Mouse (Mus musculus): ENCODE measurements around the gene Fndc7.
"Not testable (repeated sequence)": the region's sequence is repeated elsewhere in the genome, so short reads cannot be mapped to it uniquely, and the experiment has no call there.

The Fndc7 gene

DNA sequence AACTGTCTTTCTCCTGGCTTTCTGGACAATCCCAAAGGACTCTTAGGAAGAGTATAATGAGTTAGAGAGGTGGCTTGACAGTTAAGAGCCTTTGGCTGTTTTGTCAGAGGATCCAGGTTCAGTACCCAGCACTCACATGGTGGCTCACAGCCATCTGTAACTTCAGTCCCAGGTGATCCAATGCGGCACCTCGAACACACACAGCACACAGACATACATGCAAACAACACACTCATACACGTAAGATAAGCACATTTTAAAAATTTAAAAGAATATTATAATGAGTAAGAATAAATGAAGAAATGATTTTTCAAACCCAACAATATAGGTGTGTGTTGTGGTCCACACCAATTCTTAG, 2.2 kb downstream of the Fndc7 start:
- no peak for DNase-seq (ENCODE audit: low read depth, low spot score)

DNA sequence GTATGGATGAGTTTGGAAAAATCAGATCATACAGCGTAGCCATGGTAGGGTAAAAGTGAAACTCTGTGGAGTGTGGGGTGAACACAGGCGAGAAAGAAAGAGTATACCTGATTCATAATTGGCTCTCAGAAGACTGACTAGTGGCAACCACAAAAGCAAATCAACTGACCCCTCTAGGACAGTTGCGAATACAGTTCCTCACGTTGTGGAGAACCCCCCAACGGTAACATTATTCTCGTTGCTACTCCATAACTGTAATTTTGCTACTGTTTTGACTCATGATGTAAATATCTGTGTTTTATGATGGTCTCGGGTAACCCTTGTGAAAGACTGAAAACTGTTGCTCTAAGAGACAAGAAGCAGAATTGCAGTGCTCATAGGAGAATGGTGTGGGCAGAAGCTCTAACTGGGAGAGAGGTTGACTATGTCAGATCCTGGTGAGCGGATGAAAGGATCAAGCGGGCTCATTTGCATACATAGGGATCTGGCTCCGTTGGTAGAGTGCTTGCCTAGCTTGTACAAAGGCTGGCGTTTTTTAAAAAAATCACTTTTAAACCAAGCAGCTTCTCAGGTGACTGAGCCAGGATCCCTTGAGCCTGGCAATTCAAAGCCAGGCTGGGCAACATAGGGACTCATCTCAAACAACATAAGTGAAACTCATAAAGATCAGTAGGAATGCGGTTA, 2.7 kb downstream of the Fndc7 start:
- DNase-seq (ENCODE audit: low read depth, low spot score), result no peak

DNA sequence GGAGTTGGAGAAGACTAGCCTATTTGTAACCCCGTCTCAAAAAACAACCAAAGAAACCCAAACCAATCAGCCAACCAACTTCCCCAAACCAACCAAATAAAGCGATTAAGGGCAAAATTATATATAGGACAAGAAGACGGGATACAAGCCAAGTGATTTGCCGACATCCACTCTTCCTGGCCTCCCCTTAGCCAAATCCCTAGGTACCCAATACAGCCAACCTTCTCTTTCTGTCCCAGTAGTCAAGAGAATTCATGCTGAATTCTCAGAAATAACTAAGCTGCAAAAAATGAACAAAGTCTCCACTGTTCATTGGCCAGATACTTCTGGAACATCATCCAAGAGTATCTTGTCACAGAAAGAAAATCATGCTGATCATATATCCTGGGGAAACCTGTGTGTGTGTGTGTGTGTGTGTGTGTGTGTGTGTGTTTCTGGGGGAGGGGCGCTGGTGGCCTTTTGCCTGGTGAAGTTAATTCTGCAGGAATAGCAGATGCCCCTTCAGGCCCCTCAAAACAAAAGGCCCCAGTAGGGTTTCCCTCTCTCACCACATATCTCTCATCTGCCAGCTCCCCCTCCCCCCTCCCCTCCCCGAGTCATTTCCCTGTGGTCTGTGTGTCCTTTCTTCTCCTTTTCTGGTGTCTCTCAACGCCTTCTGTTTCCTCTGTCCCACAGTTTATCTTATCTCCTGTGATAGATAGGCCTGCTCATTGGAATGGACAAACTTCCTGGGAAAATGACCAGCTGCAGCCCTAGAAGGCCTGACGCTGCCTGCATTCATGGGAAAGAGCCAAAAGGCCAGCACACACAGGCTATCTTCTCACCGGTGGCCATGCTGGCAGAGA, 3.9 kb downstream of the Fndc7 start:
- DNase-seq (ENCODE audit: low read depth, low spot score), result no peak

DNA sequence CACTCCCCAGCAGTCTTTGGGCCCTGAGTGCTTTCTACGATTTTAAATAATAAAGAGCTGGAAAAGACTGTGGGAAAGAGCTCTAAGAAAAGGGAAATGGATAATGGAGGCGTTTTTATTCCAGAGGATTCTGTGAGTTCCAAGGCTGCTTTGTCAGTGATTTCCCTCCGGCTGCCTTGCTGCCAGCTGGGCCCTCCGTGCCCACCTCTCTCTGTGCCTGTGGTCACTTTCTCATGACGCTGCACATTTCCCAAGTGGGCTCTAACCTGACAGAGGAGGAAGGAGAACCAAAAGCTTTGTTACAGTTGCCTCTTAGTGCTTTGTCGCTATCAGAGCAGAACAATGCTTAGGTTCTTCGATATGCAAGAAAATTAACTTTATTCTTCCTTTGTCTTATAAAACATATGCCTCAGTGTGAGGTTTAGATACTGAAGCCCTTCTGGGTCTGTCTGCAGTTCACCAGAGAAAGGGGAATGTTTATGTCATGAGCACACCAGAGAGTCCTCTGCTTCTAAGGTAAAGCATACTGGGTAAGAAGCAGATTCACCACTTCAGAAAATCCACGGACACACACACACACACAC, 5.0 kb downstream of the Fndc7 start:
- DNase-seq (ENCODE audit: low read depth, low spot score), result no peak

DNA sequence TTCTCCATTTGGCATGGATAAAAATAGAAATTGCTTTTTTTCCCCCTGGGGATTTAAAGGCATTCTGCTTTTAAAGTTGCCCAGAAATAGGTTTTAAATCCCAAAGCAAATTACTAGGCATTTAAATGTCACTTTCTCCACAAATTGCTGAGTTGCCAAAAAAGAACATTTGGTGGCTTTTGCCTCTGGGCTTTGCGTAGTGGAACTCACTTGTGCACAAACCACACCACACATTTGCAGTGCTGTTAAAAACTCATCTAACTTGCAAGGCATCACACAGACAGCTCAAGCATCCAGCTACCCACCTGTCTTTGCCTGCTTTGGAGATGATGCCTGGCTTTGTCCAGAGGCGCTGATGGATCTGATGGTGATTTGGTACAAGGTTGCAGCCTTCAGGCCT, 6.7 kb downstream of the Fndc7 start:
- DNase-seq (ENCODE audit: low read depth, low spot score), result peak; percentile 67

DNA sequence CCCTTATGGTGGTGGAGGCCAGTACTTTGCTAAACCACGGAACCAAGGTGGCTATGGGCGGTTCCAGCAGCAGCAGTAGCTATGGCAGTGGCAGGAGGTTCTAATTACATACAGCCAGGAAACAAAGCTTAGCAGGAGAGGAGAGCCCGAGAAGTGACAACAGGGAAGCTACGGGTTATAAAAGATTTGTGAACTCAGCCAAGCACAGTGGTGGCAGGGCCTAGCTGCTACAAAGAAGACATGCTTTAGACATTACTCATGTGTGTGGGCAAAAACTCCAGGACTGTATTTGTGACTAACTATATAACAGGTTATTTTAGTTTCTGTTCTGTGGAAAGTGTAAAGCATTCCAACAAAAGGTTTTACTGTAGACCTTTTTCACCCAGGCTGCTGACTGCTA, 7.9 kb downstream of the Fndc7 start:
- not testable (repeated sequence) for DNase-seq (ENCODE audit: low read depth, low spot score)

DNA sequence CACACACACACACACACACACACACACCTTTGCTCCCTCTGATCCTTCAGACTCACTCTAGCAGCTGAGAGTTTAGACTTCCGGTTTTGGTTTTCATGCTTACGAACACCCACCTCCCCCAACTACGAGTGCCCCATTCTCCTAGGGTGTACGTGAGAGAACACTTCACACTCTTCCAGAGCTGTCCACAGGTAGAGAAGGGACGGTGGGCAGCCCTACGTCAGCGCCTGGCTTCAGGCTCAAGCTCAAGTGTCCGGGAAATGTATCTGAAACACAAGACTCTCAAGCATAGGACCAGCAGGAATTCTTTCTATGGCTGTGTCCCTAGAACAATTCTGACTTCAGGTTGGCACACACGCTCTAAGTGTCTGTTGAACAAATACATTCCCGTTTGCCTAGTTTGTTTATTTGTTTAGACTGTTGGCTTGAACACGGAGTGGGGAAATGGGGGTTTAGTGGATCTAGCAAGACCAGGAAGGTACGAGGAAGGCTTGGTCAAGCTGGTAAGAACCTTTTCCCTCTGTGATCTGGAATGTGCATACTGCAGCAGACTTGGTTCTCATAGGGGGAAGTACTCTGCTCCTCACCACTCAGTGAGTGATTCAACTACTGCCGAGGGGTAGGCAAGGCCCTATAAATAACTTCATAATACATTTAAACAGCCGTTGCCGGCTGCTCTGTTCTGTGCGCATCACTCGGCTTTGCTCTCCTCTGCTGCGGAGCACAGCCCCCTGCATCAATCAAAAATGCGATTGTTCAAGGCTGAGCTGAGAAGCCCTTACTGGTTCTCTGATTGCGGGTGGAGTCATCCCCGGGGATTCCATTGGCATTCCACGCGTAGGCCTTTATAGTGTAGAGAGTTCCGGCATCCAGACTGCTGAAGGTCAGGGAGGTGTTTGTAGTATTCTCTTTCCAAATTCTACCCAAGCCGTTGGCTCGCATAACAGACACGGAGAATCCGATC, 9.0 kb downstream of the Fndc7 start:
- DNase-seq (ENCODE audit: low read depth, low spot score), result no peak

DNA sequence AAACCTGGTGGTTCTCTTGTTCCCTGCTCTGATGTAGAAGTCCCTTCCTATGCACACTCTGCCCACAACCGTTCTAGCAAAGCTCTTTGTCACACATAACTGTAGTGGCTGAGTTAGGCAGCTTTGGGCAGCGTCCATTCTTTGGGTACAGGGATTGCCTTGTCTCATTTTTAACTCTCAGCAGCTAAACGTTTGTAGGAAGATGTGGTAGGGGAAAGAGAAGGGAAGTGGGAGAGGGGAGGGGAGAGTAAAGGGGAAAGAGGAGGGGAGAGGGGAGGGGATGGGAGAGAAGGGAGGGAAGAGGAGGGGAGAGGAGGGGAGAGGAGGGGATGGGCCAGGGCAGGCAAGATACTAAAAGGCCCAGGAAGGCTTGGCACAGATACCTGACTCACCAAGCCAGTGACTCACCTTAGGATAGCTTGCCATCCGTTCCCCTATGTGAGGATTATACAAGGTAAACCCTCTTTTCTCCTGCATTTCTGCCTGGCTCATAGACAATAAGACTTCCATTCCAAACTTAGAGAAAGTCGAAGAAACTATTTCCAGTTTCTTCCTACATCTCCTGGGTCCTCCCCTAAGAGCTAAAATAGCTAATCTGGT, 9.9 kb downstream of the Fndc7 start:
- no peak for DNase-seq (ENCODE audit: low read depth, low spot score)

DNA sequence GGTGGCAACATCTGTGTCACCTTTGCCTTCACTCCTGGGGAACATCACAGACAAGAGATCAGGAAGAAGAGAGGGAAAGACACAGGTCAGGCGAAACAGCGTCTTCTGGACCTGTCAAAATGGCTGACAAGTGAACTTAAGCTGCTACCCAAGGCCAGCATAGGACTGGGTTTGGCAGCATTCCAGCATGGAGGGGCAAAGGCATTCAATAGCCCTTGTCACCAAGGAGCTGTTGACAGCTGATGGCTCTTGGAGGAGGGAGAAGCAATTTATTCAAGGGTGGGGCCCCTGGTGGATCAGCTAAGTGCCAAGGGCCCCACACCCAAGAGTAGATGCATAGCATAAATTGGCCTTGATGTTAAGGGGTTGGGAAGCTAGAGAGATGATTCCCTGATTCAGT, 10.7 kb downstream of the Fndc7 start:
- DNase-seq (ENCODE audit: low read depth, low spot score), result no peak

DNA sequence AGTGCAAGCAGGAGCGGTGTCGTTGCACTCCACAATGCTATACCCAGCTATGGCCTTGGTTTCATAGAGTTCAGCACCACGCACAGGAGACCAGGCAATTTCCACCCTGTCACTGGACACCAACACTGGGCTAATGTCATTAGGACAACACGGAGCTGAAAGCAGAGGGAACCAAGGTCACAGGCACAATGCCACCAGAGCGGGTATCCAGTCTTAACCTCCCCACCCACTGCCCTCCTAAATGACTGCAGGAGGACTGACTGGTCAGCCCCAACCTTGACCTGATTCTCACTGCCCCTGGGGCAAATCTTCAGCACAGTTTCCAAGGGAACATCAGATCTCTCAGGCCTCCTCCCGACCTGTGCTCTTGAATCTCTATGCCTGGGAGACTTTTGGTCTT, 19.2 kb downstream of the Fndc7 start:
- no peak for DNase-seq (ENCODE audit: low read depth, low spot score)

DNA sequence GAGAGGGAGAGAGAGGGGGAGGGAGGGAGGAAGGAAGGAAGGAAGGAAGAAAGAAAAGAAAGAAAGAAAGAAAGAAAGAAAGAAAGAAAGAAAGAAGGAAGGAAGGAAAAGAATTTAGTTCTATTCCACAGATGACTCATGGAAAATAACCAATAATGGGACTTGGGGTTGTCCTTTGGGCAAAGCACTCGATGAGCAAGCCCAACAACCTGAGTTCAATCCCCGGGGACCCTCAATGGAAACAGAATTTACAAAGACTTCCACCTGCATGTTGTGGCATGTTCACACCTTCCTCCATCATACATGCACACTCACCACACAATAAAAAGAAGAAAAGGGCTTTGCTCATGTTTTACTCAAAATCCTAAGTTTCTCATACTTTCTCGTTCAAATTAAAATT, 22.4 kb downstream of the Fndc7 start:
- no peak for DNase-seq (ENCODE audit: low read depth, low spot score)

DNA sequence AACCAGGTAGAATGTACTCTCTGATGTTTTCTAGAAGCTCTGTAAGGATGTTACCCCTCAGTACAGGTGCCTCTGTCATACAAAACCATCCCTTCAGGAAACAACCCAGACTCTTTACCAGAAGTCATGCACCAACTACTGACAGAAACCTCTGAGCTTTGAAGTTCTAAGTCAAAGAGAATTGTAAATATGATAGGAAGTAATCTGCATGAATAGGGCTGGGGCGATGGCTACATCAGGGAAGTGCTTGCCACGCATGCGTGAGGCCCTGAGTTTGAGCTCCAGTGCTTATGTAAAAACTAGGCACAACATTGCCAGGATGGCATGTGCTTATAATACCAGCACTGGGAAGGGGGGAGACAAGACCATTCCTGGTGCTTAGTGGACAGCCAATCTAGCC, 24.1 kb downstream of the Fndc7 start:
- no peak for DNase-seq (ENCODE audit: low read depth, low spot score)

DNA sequence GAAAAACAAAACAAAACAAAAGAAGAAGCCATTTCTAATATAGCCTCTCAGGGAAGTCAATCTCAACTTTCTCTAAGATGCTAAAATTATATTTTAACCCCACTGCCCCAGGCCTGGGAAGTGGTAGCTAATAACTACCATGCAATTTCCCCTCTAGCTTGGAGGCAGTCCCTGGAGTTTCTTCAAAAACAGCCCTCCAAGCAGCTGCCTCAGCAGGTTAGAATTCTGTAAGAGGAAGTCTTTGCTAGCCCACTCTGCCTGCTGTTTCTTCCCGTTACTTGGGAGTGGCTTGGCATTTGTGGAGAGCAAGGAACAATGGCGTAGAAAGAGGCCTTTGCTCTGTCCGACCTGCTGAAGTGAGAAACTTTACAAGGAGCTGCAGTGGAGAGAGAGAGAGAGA, 24.7 kb downstream of the Fndc7 start:
- DNase-seq (ENCODE audit: low read depth, low spot score), result no peak

DNA sequence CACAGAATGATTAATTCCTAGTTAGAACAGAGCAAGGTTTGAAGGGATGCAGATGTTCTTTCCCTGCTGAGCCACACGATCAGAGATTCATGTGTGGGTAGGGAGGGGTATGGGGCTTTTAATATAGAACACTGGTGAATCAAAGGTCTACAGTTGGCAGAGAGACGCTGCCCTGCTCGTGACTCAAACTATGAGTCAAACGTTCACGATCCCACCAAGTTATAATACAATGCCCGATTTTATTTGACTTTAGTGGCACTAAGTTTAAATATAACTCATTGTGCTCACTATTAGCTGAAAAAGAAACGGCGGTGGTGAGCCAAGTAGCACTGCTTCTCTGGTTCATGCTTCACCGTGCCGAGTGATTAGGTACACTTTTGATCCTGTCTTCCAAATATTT, 26.7 kb downstream of the Fndc7 start:
- DNase-seq (ENCODE audit: low read depth, low spot score), result no peak

DNA sequence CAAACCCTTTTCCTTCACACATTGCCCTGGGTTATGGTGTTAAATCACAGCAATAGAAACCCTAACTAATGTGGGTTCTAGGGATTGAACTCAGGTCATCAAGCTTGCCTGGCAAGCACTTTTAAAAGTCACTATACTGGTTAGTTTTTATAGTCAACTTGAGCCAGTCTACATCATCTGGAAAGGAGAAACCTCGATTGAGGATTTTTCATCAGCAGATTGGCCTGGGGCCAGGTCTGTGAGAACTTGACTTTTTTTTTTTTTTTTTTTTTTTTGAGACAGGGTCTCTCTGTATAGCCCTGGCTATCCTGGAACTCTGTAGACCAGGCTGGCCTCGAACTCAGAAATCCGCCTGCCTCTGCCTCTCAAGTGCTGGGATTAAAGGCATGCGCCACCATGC, 27.5 kb downstream of the Fndc7 start:
- not testable (repeated sequence) for DNase-seq (ENCODE audit: low read depth, low spot score)

DNA sequence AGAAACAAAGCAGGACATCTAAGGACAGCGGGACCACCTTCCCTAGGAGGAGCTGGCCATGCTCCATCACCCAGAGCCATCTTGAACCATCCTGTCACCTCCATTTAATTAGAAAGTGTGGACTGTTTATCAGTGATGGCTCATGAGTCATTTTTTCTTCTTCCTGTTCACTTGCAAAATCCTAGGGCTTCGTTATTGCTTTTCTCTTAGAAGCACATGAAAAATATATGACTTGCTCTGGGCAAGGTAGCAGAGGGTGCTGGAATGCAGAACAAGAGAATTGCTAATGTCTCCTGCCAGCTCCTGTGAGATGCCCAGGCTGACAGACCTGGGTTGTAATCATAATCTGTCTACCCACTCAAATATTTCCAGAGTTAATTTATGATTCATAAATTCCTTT, 29.0 kb downstream of the Fndc7 start:
- DNase-seq (ENCODE audit: low read depth, low spot score), result no peak

DNA sequence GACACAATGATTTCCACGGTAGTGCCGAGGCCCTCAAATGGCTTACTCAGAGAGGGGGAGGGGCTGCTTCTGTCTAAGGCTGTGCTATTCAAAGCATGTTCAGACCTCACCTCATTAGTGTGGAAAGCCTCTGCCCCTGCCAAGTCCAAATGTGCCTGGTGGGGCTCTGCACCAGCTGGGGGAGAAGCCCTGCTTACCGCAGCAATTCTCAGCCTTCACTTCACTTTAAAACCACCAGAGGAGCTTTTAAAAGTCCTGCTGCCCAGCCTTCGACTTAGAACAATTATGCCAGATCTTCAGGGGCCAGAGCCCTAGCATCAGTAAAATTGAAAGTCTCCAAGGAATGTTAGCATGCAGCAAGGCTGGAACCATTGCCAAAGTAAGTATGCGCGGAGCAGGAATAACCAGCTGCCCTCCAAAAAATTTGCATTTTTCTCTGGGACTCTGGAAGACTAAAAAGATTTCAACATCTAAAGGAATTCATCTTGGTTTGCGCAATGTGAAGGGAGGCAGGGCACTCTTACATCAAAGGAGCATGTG, 31.5 kb downstream of the Fndc7 start:
- DNase-seq (ENCODE audit: low read depth, low spot score), result no peak

DNA sequence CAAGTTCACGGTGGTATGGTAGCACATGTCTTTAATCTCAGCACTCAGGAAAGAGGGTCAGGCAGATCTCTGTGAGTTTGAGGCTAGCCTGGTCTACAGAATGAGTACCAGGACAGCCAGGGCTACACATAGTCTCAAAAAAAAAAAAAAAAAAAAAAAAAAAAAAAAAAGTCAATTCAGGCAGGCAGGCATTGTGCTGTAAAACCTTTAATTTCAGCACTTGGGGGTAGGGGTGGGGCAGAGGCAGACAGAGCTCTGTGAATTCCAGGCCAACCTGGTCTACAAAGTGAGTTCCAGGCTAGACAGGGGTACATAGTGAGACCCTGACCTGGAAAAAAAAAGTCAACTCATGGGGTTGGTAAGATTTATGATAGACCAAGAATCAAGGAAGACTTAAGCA, 32.1 kb downstream of the Fndc7 start:
- DNase-seq (ENCODE audit: low read depth, low spot score), result no peak

DNA sequence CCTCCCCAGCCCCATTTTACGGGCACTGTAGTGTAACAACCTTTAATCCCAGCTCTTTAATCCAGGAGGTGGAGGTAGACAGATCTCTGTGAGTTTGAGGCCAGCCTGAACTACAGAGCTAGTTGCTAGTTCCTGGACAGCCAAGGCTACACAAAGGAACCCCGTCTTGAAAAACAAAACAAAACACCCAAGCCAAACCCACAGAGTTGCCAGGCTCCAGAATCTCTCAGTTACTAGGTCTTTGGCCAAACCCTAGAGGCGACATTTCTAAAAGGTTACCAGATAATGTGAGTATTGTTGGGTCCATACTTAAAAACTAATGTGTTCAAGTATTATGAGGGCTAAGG, 32.7 kb downstream of the Fndc7 start:
- no peak for DNase-seq (ENCODE audit: low read depth, low spot score)

DNA sequence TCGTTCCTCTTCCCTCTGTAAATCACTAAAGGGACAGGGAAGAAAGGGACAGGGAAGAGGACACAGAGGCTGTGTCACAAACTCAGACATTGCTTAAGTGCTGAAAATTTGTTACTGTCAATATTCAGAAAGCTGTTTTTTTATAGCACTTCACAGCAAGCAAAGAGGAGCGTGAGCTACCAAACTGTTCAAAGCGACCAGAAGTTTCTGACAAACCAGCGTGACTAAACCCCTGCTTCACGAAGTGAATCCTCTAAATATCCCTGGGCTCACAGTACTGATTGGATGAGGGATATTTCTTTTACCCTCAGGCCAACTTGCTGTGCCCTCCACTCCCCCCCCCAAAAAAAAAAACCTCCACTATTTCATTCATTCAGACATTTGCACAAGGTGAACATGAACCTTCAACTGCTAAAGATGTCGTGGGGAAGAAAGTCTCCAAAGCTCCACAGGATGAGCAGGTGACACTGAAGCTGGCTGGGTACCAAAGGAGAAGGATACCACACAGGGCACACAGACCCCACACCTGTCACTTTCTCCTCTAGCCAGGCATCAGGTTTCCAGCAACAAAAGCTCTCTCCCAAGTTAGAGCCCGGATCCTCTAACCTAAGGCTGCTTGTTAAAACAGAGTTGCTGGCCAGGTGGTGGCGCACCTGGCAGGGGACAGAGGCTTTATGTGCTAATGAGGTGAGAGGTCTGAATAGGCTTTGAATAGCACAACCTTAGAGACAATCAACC, 33.3 kb downstream of the Fndc7 start:
- DNase-seq (ENCODE audit: low read depth, low spot score), result no peak

DNA sequence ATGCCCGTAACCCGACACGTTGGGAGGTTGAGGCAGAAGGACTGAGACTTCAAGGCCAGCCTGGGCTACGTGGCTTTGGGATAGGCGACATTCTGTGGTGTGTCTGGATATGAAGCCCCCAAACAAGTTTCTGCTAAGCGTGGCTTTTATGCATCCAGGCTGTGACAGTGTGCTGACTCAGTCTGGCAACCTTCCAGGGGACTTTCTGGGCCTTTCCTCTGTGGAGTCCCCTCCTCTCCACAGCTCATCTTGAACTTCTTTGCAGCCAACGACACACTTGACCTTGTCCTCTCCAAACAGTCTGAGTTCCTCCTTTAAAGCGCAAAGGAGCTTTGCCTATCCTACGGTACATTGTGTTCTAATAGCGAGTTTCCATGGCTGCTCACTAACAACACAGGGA, 33.9 kb downstream of the Fndc7 start:
- DNase-seq (ENCODE audit: low read depth, low spot score), result no peak

Measured in telencephalon, adult 2 months (tissue).